Mouse (Mus musculus): ENCODE results near the gene Osbp.
A peak's percentile ranks its signal among the peaks of the same experiment; 100 is the strongest.

Osbp gene

DNA sequence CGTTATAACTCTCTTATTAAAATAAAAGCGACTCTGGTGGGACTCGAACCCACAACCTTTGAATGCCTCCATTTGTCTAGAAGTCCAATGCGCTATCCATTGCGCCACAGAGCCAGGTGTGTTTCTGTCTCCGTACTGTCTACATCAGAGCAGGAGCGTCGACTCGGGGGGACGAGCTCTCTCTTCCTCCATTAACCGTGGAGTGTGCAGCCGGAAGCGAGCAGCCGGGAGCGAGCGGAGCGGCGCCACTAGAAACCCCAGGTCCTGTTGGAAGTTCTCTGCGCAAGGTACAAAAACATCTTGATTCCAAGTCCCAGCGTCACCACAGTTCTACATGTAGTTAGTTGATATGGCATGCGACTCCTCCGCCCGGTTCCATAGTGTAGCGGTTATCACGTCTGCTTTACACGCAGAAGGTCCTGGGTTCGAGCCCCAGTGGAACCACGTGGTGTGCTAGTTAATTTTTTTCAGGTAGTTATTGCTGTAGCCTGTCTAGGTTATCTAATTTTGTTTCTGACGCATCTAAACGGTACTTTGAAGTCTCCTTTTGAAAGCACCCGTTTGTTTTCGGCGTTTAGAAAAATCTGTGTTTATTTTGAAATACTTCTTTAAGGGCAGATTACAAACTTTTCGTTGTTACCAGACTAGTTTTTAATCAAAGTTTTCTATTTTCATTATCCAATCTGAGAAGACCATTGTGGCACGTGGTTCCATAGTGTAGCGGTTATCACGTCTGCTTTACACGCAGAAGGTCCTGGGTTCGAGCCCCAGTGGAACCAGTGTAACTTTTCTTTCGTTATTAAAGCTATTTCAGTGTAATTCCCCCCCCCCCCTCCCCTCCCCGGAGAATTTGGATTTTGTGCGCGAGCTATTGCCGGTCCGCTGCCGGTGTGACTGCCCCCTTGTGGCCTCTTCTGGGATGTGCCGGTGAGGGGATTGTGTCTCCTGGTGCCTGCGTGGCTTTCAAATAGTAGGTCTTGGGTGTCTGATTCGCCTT is 46.1 kb downstream of the Osbp start:
- peak; percentile 90 for DNase-seq (ENCODE audit: low spot score)

DNA sequence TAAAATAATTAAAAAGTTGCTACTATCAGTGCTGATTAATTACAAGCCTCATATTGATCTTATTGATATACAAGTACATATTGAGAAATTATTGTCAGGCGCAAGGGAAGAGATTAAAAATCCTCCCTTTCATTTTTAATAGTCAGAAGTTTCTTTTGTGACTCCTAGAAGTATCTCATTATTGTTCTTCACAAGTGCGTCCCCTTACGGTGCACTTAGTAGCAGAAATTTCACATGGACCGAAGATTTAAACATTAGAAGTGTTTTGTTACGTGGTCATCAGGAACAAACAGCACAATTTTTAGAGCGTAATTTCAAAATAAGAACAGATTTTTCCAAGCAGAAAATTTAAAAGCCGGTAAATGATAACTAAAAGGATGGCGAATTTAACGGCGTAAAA is 46.9 kb downstream of the Osbp start:
- no peak for DNase-seq (ENCODE audit: low spot score)

- DNase-seq (ENCODE audit: low spot score), result peak; percentile 64
Measured at GRCm38 (mm10) chr19:12013228-12013627, 47.5 kb downstream of the Osbp start.

DNA sequence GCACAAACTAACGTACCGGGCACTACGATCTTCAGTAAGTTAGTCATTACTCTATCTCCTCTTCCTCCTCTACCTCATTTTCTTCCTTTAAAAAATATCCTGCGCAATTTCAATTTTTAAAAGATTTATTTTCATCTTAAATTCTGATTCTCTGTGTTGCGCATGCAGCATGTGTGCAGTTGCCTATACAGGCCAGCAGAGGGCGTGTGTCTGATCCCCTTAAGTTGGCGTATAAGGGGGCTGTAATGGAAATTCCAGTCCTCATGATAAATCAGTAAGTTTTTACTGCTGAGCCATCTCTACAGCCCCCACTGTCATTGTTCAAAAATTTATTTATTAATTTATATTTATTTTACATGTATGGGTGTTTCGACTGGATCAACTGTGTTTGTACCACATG is 50.0 kb downstream of the Osbp start:
- DNase-seq (ENCODE audit: low spot score), result no peak

- no peak for DNase-seq (ENCODE audit: low spot score)
Measured at GRCm38 (mm10) chr19:12016192-12016591, 50.5 kb downstream of the Osbp start.

GRCm38 (mm10) chr19:12024149-12024548 is 58.4 kb downstream of the Osbp start:
- no peak for DNase-seq (ENCODE audit: low spot score)

DNA sequence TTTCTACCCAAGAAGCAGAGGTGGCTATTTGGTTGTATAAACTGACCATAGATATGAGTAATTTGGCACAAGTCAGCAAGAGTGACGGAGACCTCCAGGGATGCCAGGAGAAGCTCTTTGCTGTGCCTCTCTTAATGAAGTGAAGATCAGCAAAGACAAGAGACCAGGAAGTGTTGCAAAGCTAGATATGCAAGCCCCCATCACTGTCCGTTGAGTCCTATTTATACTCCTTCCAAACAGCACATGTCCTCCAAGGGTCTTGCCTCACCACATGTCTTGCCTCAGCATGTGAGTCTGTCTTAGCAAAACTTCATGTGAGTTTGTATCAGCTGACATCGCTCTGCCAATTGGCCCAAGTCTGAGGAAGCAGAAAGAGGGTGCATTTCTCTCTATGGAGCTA is 59.6 kb downstream of the Osbp start:
- DNase-seq (ENCODE audit: low spot score), result no peak

DNA sequence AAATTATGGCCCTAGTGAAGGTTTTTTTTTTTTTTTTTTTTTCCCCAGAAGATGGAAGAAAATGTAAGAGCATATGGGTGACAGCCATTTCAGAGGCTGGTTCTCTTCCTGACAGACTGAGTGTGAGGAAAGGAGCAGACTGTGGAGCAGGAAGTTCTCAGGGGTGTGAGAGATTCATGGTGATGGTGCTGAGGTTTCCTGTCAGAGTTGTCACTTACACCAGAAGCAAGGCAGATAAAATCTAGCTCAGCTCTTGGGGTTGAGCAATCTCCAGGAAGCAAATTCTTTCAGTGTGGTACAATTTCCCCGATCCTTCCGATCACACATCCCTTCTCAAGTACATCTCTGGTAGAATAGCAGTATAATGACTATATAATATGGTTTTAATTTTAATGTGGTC is 60.9 kb downstream of the Osbp start:
- no peak for DNase-seq (ENCODE audit: low spot score)

GRCm38 (mm10) chr19:12037727-12038126 is 72.0 kb downstream of the Osbp start:
- DNase-seq (ENCODE audit: low spot score), result no peak

DNA sequence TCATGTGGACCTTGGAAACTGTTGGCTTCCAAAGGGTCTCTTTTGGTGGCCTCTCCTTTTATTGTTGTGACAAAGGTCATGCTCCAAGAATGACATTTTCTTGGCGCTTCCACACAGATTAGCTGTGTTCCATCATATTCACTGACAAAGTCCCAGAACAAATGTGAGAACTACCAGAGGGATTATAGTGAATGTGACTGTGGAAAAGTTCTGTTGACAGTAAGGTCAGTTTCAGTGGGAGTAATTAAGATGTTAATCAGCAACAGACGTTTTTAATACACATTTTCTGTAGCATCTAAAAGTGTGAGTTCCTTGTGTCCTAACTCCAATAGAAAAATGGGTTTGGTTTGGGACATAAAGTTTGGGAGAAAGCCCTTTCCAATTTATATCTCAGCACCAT is 75.5 kb downstream of the Osbp start, which contains the start of gene Olfr1423:
Gene Olfr1423 (minus strand): TSS at position 101 of the 400 bp plus-strand sequence.
- no peak for DNase-seq (ENCODE audit: low spot score)

GRCm38 (mm10) chr19:12043163-12043562 is 77.4 kb downstream of the Osbp start:
- DNase-seq (ENCODE audit: low spot score), result no peak
